Mouse (Mus musculus): ENCODE results near the gene Gm20431.

The Gm20431 gene

DNA sequence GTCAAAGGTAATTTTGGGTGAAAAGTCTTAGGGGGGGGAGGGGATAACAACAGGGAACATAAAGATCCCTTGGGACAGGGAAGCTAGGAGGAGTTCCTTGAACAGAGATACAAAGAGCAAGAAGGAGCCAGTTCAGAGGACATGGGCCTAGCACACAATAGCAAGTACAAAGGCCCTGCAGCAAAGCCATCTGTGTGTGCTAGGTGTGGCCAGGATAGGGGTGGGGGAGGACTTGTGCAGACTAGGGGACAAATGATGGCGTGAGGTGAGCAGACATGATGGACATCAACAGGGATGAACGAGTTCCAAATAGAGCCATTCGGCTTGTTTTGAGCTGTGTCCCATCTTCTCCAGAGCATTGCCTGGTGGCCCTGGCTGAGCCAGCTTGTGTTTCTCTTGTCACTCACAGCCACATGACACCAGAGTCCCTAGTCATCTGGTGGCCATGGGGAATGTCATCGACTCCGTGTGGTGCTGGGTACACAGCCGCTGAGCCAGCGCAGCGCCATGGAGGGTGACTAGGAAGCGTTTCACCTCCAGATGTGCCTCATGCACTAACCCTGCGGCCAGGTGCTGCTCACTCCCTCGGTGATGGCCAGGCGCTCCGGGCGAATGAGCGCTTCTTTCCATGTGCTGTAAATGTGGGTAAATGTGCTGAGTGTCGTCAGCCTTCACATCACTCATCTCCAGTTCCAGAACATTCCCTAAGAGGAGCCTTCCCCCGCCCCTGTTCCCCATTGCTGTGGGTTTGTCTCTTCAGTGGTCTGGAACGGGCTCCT, 89.7 kb downstream of the Gm20431 start:
- no peak for DNase-seq (ENCODE audit: low spot score in 2 of 2)

DNA sequence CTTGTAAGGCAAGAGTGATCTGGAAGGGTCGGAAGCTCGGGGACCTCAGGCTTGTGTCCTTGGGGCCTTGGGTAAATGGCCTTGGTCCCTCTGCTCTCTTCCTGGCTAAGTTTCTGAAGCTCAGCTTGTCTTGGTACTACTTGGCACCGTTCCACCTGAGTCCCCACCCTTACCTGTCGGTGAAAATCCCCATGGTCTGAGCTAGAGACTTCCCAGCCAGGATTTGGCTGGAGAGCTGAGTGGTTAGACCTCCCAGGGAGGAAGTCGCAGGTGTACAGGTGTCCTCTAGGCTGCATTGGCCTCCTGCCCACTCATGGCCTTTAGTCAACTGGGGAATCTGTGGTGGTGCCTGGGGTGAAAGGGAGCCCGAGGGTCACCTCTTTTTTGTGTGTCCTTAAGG, 90.5 kb downstream of the Gm20431 start:
- DNase-seq (ENCODE audit: low spot score in 2 of 2), result no peak

DNA sequence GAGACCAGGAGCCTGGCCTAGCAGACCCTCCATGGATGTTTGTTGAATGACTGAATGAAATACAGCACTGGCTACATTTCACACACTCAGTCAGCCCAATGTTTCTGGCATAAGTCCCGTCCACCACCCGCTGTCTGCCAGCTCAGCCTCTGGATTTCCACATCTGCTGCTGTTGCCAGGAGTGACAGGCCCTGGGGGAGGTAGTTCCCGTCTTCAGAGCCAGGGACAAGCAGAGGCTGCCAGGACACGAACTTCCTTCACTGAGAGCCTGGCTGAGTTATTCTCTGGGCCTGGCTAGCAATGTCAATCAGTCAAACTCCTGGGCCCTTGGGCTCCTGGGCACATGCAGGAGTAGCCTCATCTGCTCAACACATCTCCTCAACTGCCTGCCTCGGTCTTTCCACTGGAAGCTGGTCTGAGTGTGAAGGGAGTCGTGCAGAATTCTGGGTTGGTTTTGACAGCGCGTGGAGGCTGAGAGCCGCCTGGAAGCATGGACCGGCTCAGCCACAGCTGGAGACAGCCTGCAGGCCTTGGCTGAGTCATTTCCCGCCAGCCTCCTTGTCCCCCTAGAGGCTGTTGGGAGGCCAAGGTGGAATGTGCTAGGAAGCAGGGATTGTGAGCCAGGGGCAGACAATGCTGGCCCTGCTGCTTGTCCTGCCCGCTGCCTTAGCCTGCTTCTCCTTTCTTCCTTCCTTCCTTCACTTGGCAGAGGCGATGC, 91.2 kb downstream of the Gm20431 start:
- DNase-seq (ENCODE audit: low spot score in 2 of 2), result peak in 1 of 2 experiments; percentile 68

DNA sequence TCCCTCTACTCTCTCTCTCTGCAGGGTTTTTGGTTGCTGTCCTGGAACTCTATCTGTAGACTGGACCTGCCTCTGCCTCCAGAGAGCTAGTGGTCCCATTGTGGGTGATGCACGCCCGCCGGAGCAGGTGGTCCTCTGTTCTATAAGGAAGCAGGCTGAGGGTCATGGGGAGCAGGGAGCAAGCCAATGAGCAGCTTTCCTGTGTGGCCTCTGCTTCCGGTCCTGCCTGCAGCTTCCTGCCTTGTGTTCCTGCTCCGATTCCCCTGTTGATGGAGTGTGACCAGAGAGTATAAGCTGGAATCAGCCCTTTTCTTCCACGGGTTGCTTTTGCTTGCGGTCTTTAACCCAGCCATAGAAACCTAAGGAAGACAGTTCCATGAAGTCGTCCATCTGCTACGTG, 93.2 kb downstream of the Gm20431 start:
- DNase-seq (ENCODE audit: low spot score in 2 of 2), result no peak

DNA sequence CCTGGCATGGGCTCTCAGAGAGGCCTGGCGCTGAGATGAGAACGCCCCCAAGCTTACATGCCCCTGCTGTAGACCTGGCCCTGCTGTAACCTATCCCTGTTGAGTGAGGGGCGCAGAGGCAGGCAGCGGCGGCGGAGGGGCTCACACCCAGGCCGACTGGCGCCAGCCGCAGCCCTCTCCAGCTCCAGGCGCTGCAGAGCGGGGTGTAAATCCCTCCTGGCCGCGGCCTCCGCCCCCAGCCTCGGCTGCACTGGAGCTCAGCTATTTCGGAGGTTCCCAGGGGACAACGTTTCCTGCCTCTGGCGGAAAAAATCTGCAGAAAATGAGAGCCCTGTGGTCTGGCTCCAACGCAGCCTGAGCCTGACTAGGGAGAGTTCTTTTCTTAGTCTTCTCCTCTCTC, 95.6 kb downstream of the Gm20431 start:
- no peak for DNase-seq (ENCODE audit: low spot score in 2 of 2)

DNA sequence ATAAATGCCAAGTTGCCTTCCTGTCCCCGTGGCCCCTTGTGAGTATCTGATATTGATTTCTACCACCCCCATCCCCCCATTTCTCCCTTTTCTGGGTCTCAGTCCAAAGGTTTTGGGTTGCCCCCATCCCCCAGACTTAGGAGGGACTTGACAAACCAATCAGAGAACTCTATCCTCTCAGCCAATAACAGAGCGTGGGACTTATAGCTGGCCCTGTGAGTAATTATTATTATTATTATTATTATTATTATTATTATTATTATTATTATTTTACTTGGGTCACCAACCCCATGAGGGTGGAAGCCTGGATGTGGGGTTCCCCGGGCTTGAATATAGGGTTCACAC, 96.0 kb downstream of the Gm20431 start:
- DNase-seq (ENCODE audit: low spot score in 2 of 2), result no peak

DNA sequence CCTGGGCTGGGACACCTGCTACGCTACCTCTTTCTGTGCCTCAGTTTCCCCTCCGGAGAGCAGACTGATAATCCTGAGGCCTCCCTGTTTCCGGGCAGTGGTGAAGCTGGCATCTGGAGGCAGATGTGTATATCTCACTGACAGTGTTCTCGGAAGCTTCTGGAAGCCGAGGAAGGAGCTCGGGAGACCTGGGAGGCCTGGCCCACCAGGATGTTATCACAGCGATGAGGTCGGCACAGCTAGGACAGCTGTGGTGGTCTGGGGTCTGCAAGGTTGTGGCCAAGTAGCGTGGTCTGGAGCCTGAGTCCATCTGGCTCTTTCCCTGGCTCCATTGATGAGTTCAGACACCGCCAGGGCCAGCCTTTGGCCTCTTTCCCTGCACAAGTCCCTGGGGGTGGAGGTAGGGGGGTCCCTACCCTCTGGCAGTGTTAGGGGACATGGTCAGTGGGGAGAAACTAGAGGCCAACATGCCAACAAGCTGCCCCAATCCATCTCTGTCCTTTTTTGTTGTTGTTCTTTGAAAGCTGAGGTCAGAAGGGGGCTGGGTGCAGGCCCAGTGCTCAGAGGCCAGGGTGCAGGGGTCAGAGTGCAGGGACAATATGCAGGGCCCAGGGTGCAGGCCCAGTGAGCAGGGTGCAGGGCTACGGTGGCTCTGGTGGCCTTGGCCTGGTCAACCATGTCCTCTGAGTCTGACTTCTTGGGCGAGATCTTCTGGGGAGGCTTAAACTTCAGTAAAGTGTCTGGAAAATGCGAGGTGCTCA, 96.6 kb downstream of the Gm20431 start:
- DNase-seq (ENCODE audit: low spot score in 2 of 2), result no peak

DNA sequence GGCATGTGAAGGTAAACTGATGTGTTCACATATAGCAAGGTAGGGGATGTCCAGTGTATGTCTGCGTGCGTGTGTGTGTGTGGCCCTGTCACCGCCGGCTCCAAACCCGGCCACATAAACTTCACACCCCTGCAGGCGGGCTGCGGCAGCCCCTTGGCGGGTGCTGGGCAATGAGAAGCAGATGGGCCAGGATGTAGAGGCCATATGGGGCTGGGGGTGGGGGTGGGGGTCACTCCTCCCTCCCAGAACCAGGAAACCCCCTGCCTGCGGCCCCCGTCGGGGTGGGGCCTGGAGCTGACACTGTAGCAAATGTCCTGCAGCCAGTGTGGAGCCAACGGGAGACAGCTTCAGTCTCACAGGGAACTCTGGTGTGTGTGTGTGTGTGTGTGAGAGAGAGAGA, 97.6 kb downstream of the Gm20431 start:
- no peak for DNase-seq (ENCODE audit: low spot score in 2 of 2)

DNA sequence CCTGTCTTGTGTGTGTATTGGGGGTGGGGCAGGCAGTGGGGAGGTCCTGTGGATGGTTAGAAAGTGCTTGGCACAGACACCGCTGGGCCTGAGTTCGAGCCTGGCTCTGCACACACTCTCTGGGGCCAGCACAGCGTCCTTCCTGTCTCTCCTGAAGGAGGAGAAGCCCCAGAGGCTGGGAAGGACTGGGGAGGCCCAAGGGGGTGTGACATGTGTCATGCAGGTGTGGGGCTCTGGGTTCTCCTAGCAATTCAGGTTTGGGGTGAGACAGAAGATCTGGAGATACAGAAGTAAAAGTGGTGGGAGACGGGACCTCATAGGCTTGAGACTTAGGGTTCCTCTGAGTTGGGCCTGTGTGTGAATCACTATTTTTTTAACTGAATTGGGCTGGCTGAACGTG, 98.3 kb downstream of the Gm20431 start:
- DNase-seq (ENCODE audit: low spot score in 2 of 2), result no peak

DNA sequence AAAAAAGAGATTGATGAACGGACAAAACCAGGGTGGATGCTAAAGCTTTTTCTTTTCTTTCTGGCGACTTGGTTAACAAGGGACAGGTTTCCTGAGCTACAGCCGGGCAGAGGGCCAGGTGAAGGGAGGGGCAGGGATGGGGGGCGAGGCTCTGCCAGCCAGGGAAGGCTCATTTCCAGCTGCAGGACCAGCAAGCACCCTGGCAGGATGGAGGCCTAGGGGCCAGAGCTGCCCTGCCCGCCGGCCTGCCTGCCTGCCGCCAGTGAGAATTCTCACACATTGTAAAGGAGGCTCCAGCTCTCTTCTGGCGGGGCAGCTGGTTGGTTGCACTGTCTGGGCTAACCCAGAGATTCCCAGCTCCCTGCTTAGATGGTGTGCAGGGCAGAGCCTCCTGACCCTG, 99.2 kb downstream of the Gm20431 start:
- DNase-seq (ENCODE audit: low spot score in 2 of 2), result no peak

DNA sequence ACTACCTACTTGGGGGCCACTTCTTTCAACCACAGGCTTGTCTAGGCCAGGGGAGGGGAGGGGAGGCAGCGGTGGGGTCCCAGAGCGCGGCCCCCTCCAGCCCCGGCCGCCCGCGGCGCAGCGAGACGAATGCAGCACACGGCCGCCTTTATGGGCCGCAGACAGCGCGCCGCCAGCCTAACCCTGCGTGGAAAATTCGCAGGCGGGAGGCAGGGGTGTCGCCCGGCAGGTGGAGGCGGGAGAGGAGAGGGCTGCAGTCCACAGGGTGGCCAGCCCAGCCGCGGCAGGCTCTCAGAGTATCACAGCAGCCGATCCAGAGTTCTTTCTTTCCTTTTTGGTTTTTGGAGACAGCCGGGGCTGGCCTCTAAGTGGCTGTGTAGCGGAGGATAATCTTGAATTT, 101.9 kb downstream of the Gm20431 start:
- no peak for DNase-seq (ENCODE audit: low spot score in 2 of 2)
